Mouse (Mus musculus): ENCODE measurements around the gene Myo3b.

Myo3b gene

GRCm38 (mm10) chr2:70133281-70133680 lies 94.4 kb downstream of the Myo3b start:
- no peak for DNase-seq

GRCm38 (mm10) chr2:70137226-70137998 lies 98.5 kb downstream of the Myo3b start:
- DNase-seq: no peak

- no peak for DNase-seq
Measured at GRCm38 (mm10) chr2:70143543-70144188, 104.7 kb downstream of the Myo3b start.

- DNase-seq: no peak
Measured at GRCm38 (mm10) chr2:70146993-70147581, 108.2 kb downstream of the Myo3b start.

DNA sequence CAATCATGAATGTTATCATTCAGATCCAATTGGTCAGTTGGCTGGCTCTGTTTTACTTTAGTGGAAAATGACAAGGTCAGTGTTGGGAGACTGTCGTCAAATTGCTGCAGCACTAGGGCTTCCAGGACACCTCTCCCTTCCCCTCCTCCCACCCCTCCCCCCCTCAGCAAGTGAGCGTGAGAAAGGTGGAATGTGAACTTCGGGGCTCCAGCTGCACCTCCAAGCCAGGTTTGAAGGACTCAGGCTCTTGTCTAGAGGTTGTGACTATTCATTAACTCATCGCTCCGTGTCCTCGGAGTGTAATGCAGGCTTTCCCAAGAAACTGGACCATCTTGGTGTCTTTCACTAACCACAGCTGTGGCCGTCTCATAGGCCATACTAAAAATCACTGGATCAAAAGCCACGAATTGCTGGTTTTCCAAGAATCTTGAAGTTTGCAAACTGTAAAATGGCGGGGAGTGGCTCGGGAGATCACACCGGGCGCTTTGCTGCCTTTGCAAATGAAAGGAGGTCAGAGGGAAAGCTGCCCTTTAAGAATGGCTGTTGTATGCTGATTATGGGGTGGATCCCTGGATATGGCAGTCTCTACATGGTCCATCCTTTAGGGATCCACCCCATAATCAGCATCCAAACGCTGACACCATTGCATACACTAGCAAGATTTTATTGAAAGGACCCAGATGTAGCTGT lies 110.0 kb downstream of the Myo3b start:
- no peak for DNase-seq

DNA sequence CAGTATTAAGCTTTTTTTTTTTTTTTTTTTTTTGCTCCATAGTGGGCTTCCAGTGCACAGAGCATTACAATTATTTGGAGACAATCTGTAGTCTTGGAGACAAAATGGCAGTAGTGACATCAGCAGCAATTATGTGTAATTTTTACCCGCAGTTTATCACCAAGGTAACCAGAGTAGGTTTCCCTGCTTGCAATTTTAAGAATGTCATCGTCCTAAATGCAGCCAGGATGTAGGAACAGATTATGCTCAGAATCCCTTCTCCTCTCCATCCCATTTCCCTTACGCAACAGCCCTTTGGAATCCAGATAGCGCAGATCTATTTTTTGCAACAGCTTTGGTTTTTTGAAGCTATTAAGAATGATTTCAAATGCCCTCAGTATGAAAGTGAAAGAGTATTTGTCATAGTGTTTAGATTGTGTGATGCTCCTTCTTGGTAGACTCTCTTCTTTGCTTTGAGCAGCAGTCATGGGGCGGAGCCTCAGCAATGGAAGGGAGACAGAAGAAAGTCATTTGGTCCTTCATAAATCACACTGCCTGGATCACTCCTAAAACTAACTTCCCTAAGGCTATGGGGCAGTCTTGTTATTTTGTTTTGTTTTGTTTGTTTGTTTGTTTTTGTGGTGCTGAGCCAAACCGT lies 111.6 kb downstream of the Myo3b start:
- DNase-seq: no peak

- DNase-seq: no peak
Measured at GRCm38 (mm10) chr2:70151930-70152329, 113.0 kb downstream of the Myo3b start.

- no peak for DNase-seq
Measured at GRCm38 (mm10) chr2:70155226-70155836, 116.4 kb downstream of the Myo3b start.

DNA sequence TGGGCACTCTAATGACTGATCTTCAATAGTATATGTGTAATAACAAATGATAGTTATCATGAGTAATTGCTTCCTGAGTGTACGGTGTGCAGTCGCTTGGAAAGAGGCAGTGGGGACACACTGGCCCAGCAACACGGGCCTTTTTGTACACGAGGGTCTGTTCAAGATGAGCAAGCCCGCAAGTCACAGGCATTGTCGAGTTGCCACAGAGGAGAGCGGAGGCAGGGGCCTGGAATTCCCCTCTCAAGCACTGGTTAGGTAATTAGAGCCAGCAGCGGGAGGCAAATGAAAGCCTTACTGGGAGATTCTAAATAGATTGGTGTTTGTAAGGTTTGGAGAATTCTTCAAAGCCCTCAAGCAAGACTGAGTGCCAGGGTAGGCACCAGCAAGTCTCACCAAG lies 120.6 kb downstream of the Myo3b start:
- no peak for DNase-seq

GRCm38 (mm10) chr2:70166231-70166630 lies 127.3 kb downstream of the Myo3b start:
- DNase-seq: no peak

GRCm38 (mm10) chr2:70167944-70168935 lies 129.3 kb downstream of the Myo3b start:
- DNase-seq: no peak

- DNase-seq: no peak
Measured at GRCm38 (mm10) chr2:70170469-70170868, 131.5 kb downstream of the Myo3b start.

GRCm38 (mm10) chr2:70176823-70177708 lies 138.1 kb downstream of the Myo3b start:
- no peak for DNase-seq

GRCm38 (mm10) chr2:70177709-70178030 lies 138.7 kb downstream of the Myo3b start:
- DNase-seq: no peak

GRCm38 (mm10) chr2:70178241-70178640 lies 139.3 kb downstream of the Myo3b start:
- no peak for DNase-seq

DNA sequence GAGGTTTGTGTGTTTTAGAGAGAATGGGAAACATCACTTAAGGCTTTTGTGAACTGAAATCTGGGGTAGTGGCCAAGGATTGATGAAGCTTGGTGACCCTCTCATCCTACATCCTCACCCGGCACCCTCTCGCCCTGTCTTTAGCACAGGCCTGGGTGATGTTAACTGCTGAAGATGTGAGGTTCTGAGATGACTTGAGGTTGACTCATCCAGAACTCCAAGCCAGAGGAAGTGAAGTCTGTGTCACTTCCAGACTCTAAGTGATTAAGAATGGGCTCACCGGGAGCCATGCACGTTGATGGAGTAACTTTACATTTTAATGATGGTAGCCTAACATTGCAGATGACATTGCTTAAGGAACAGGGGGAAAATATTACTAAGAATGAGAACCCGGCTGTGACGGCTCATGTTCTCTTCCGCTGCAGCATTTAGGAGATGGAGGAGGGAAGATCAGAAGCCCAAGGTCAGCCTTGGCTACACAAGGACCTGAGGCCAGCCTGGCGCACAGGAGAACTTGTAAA lies 143.3 kb downstream of the Myo3b start:
- DNase-seq: no peak

GRCm38 (mm10) chr2:70187040-70187439 lies 148.1 kb downstream of the Myo3b start:
- DNase-seq: no peak

DNA sequence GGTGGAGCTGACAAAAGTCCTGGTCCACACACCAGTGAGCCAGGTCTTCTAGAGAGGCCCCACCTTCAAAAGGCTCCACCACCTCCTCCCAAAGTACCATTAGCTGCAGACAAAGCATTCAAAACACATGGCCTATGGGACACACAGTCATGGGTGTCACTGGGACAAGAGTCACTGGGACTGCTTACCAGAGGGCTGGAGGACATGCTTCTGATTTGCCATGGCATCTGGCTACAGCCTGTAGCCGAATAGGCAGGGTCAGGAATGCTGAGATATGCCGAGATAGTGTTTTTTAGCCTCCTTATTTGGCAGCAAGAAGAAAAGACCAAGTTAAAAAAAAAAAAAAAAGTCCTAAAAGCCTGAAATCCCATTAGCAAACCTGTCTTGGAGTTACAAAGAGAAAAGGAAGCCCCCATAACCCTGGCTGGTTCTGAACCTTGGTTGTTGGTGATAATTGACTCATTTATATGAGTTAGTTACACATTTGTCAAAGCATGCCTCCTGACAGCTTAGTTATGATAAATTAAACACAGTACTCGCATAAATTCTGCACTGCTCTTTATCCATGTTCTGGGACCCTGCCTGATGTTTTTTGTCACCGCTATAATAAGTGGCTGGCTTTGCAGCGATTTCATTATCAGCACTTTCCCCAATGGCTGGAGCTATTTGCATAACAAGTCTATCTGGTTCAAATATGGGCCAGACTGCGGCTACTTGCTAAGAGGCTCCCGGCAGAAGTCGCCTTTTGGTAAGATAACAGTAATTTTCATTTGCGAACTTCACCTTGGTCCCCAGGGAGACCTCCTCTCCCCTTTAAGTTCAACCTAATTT lies 156.7 kb downstream of the Myo3b start:
- DNase-seq: no peak
